Mouse (Mus musculus): ENCODE data around the gene Dedd2. TPM values are rescaled to one million over a fixed set of nuclear protein-coding genes. Genes with fewer than 3 reads are reported as not detected.

The Dedd2 gene
- polyA plus RNA-seq, 1 experiment = 102 TPM

DNA sequence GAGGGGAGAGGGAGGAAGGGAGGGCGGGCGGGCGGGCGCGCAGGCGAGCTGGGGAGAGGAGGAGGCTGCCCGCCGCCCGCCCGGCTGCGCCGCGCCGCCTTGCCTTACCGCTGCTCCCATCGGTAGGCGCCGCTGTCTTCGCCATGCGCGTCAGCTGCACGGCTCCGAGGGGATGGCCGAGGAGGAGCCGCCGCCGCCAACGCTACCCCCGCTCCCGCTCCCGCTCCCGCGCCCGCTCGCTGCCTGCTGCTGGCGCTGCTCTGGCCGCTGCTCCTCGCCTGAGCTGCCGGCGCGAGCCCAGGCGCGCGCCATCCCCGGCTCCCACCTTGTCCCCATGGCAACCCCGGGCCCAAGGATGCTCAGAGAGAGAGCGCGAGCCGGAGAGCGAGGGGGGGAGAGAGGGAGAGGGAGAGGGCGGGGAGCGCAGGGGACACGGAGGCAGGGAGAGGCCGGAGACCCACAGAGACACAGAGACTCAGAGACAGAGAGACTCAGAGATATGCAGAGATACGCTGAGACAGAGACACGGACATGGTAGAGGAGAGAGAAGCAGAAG, 40.7 kb downstream of the Dedd2 start, which contains the start of gene Pou2f2:
Pou2f2 (minus strand) TSS at position 121 of the 556 bp plus-strand sequence.
- TF ChIP-seq GATA1 (IDR thresholded peaks at IDR 0.05; ENCODE audit: low read length) = no peak

DNA sequence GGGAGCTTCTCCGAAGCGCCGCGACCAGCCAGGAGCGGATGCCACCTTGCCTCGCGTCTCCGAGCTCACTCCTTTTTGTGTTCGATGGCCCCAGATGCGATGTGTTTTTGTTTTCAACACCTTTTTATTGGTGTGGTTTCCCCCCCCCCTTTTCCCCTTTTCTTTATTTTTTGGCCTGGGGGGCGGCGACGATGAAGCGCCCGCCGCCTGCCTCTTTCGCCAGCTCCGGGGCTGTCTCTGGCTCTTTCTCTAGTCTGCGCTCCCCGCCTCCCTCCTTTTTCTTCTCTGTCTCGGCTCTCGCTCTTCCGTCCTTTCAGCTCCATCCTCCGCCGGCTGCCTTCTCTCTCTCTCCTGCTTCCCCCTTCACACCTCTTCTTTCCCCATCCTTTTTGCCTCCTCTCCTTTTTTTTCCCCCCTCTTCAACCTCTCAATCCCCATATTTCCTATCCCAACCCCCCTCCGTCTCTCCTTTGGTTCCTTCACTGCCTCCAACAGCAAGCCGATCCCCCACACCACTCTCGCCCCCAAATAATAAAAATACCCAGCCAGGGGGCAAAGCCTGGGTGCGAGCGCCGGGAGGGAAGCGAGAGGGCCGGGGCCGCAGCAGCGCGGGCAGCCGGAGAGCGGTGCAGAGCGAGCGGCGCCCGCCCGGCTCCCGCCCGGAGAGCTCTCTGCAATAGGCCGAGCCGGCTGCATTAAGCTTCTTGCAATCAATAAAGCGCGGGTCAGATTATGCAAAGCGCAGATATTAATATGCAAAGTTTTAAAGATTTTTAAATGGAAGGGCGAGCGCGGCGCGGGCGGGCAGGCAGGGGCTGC, 41.4 kb downstream of the Dedd2 start:
- TF ChIP-seq GATA1 (IDR thresholded peaks at IDR 0.05; ENCODE audit: low read length) = no peak

DNA sequence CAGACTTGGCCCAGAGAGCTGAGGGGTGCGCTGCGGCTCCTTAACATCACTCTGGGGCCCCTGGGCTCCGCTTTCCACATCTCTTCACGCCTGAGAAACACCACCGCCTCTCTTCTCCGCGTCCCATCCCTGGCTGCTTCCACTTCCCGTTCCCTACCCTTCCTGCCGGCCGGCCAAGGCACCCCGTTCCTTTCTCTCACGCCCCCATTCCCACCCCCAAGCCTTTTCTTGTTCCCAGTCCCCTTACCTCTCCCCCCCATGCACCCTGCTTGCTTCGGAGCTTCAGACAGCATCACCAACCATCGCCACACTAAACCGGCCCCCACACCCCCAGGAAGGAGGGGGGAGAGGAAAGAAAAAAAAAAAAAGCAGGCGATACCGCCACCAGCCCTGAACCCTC, 42.1 kb downstream of the Dedd2 start:
- no peak for TF ChIP-seq GATA1 (IDR thresholded peaks at IDR 0.05; ENCODE audit: low read length)

DNA sequence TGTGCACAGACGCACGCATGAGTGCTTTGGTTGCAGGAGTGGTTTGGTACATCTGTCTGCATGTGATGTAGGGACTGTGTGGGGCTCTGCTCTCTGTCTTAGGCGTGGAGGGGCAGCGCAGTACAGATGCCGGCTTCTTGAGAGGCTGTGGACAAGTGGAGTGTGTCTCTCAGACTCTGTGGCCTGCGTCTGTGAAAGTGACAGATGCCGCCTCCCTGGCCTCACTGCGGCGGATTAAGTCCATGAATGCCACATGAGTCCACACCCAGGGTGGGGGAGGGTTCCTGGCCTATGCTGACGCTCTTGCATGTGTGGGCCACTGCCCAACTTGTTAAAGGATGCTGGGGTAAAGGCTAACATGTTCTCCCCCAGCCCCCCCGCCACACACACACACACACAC, 46.1 kb downstream of the Dedd2 start:
- no peak for TF ChIP-seq GATA1 (IDR thresholded peaks at IDR 0.05; ENCODE audit: low read length)

DNA sequence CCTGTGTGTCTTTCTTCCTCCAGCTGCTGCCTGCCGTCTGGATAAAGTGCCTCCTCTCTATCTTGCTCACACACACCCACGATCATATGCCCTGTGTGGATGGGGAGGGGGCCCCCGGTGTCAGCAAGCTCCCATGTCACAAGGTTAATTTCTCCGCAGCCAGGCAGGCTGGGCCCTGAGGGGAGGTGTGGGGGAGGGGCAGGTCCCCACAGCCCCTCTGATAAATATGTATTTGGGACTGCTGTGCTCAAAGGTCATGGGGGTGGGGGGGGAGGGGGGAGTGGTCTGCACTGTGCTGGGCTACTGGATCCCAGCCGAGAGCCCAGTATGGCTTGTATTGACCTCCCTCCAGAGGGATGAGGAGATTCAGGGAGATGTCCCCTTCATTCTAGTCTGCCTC, 47.7 kb downstream of the Dedd2 start:
- TF ChIP-seq GATA1 (IDR thresholded peaks at IDR 0.05; ENCODE audit: low read length) = no peak

DNA sequence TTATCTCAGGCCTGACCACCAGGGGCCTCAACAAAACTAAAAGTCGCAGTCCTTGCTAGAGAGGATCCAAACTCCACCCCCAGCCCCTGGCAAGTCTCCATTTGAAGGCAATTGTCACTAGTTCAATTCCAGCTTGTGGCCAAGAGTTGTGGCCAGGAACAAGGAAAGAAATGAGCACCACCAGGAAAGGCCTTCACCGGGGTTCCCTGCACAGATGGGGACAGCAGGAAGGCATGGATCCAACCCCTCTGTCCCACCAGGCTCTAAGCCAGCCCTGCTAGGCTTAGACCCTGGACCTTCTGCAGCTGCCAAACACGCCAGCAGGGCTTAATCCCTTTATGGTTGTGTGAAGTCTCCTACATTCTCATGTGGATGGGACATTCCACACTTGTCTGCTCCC, 49.8 kb downstream of the Dedd2 start:
- no peak for TF ChIP-seq GATA1 (IDR thresholded peaks at IDR 0.05; ENCODE audit: low read length)

DNA sequence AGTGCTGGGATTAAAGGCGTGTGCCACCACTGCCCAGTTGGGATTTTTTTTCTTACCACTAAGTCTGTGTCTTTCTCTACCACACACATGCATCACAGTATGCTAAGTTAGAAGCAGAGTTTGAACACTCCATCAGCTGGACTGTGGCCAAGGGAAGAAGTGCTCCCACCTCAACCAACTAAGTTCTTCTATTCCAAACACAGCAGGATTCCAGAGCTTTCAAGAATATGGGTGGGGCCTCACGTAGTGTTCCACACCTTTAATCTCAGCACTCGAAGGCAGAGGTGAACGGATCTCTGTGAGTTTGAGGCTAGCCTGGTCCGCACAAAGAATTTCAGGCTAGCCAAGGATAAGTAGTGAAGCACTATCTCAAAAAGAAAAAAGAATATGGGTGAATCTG, 54.3 kb downstream of the Dedd2 start:
- TF ChIP-seq GATA1 (IDR thresholded peaks at IDR 0.05; ENCODE audit: low read length) = no peak

DNA sequence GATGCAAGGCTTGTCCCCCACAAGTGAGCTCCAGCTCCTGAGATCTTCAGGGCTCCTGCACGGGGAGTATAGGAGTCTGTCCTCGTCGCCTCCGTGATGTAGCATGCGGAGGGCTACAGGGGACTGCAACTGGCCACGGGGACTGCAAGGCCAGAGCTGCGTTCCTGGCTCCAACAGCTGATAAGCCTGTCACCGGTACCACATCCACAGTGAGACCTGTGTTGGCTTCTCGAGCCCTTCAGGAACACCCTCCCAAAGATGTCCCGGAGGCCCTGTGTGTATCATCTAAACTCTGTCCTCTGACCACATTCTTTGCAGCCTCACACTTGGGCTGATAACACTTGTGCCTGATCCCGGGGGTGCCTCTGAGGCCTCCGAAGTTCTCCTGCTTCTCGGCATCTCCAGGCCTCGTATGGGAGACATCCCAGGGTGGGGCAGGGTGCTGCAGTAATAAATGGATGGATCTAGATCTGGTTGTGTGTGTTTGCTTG, 64.2 kb downstream of the Dedd2 start:
- no peak for TF ChIP-seq GATA1 (IDR thresholded peaks at IDR 0.05; ENCODE audit: low read length)

DNA sequence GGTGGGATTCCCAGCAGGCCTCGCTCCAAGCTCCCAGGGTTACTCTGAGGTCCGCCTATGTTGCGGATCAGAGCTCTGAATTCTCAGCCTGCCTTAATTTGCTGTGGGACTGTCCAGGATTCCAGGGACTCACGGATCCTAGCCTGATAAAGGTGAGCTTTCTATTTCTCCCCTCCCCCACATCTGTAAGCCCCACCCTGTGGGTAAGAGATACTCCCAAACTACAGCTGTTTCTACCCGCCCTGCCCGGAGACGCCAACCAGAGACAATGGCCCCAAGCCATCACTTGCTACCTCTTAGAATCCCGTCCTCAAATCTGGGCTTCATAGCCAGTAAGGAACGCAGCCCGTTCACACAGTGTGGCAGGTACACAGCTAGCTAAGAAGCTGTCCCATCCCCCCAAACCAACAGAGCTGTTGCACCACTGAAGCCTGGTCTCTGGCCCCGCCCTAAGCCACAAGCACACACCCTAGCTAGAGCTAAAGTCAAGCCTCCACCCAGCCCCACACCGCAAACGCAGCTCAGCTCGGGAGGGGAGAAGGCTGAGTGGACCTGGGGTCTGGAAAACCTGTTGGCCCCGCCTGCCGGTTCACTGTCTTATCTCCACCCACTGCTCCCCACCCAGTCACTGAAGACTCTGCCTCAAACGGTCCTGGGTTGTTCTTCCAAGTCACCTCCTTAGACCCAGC, 64.8 kb downstream of the Dedd2 start:
- no peak for TF ChIP-seq GATA1 (IDR thresholded peaks at IDR 0.05; ENCODE audit: low read length)

DNA sequence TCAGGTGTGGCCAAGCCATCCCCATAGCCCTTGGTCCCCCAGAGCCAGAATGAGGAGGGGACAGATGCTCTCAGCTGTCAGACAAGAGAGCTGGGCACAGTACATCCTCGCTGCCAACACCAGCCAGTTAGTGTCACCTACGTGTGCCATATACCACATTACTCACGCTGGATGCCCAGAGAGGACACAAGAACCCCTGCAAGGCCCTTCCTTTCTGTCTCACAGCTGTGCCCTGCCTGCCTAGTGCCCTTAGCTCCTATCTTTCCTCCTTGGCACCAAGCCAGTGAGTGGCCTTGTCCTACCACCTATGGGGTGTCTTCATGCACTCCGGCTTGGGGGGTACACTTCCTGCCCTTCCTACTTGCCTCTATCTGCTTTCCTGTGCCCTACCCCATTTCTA, 65.8 kb downstream of the Dedd2 start:
- no peak for TF ChIP-seq GATA1 (IDR thresholded peaks at IDR 0.05; ENCODE audit: low read length)

DNA sequence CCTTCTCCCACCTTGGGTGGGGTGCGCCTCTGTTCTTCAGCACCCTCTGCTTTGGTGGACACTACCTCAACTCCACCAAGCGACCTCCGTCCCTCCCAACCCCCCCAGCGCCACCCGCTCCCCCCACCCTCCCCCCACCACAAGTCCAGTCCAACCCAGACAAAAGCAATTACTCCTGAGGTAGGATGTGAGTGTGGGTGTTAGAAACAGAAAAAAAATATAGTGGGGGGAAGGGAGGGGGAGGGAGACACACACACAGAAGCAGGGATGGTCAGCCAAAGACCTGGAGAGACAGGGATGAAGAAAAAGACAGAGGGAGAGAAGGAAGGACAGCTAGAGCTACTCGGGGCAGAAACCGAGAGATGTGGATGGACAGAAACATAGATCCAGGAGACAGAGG, 66.6 kb downstream of the Dedd2 start:
- no peak for TF ChIP-seq GATA1 (IDR thresholded peaks at IDR 0.05; ENCODE audit: low read length)

DNA sequence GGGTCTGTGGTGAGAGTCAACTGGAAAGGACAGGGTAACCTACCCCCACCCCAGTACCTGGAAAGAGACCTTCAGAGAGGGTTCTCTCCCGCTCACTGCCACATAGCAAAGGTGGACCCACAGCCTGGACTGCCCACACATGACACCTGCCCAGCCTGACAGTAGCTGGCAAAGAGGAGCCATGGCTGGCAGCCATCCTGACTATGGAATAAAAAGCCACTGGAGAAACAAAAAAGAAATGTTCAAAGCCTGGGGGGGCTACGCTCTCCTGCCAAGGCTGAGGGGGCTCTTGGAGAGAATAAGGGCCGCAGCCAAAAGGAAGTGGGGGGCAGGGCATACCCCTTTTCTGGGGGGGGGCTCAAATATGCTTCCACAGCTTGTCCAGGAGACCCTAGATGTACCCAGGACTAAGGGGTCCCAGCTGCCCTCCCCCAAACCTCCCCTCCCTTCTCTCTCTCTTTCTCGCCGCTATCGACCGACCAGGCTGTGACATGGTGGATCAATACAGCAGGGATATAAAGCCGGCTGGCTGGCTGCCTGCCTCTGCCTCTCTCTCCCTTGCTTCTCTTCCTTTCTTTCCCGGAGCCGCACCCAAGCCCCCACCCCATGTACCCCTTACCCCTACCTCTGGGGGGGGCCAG, 68.4 kb downstream of the Dedd2 start:
- TF ChIP-seq GATA1 (IDR thresholded peaks at IDR 0.05; ENCODE audit: low read length) = no peak

DNA sequence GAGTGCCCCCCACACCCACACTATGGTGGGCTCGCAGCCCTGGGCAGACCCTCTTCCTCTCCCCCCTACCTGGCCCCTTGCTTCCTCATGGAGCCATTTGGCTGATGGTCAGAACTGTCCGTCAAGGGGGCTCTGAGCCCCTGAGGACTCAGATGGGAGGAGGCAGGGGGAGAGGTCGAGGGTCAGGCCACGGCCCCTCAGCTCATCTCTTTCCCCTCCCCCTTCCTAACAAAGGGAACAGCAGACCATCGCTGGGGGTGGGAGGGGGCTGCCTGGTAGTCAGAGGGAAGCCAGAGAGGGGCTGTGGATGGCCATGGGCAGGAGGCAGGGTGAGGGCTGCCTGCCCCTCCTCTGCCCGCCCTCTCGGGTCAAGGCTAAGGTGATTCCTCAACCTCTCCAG, 69.4 kb downstream of the Dedd2 start:
- TF ChIP-seq GATA1 (IDR thresholded peaks at IDR 0.05; ENCODE audit: low read length) = no peak

DNA sequence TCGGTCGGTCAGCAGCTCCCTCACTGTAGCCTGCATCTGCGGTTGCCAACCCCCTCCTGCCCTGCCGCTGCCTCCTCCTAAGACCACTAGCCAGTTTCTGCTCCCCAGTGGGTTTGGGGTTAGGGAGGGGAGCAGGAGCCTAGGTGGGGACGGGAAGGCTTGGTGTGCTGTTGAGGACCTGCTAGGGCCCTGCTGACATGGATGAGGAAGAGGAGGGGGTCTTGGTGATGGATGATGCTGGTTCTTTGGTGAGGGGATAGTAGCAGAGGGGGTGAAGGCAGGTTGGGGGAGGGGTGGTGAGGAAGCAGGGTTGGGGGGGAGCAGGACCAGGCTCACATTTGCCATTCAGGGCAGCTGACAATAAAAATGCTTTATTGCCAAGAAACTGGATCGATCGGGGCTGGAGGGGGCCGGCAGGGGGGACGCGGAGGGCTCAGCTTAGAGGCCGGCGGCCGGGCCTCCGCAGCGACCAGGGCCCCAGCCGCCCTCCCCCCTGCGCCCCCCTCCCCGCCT, 70.2 kb downstream of the Dedd2 start:
- no peak for TF ChIP-seq GATA1 (IDR thresholded peaks at IDR 0.05; ENCODE audit: low read length)

Other genes starting within 250 kb of the Dedd2 start
- gene Rabac1, start 247.9 kb downstream of the Dedd2 start, polyA plus RNA-seq (2012) = 164 and 218 TPM in 2 replicates
- gene Atp1a3, start 214.7 kb downstream of the Dedd2 start, polyA plus RNA-seq (2012) = 0.05 and 0.12 TPM in 2 replicates
- gene Grik5, start 148.3 kb downstream of the Dedd2 start, polyA plus RNA-seq (2012) = 137 and 175 TPM in 2 replicates
- gene Zfp574, start 148.0 kb downstream of the Dedd2 start, polyA plus RNA-seq (2012) = 70.8 and 77.5 TPM in 2 replicates
- 0.38 and 0.41 TPM in 2 replicates for gene Pou2f2, start 40.9 kb downstream of the Dedd2 start, polyA plus RNA-seq (2012)
- gene Zfp526, start 810 bp upstream of the Dedd2 start, polyA plus RNA-seq (2012) = 56.1 and 57.4 TPM in 2 replicates
- gene Gsk3a, start 17.2 kb upstream of the Dedd2 start, polyA plus RNA-seq (2012) = 169 and 188 TPM in 2 replicates
- 136 and 176 TPM in 2 replicates for gene Erf, start 30.1 kb upstream of the Dedd2 start, polyA plus RNA-seq (2012)
- gene Cic, start 47.1 kb upstream of the Dedd2 start, polyA plus RNA-seq (2012) = 729 and 741 TPM in 2 replicates
- 119 and 158 TPM in 2 replicates for gene Pafah1b3, start 77.4 kb upstream of the Dedd2 start, polyA plus RNA-seq (2012)
- gene Prr19, start 80.8 kb upstream of the Dedd2 start, polyA plus RNA-seq (2012) = 0.06 TPM in 1 of 2 replicates, not detected in the other
- gene Tmem145, start 85.5 kb upstream of the Dedd2 start, polyA plus RNA-seq (2012) = 0.06 TPM in 1 of 2 replicates, not detected in the other
- 34.5 and 36.9 TPM in 2 replicates for gene Megf8, start 96.5 kb upstream of the Dedd2 start, polyA plus RNA-seq (2012)
- not detected in 2 replicates for gene Cnfn, start 149.1 kb upstream of the Dedd2 start, polyA plus RNA-seq (2012)
- gene Lipe, start 178.1 kb upstream of the Dedd2 start, polyA plus RNA-seq (2012) = 14.8 and 17.6 TPM in 2 replicates
- gene Cxcl17, start 192.3 kb upstream of the Dedd2 start, polyA plus RNA-seq (2012) = not detected in 2 replicates

All from G1E-ER4 (cell line).